Mouse (Mus musculus) liver, adult 2 months (tissue): Measurements from ENCODE around the gene Cep57l1.

Experiments used
- CTCF ChIP-seq: fragments of 200-500 bp; IDR thresholded peaks from 2 replicates; pipeline ENCODE4 v1.5.1; 2011; ENCODE audit warnings: low read depth, low read length, control low read depth
- POLR2A ChIP-seq: fragments of 200-500 bp; IDR thresholded peaks from 2 replicates; pipeline ENCODE4 v1.6.1; 2011; ENCODE audit warnings: low read length, control low read depth; ENCODE audit not compliant: insufficient read depth; ENCODE audit errors: extremely low read depth

- no peak for TF ChIP-seq POLR2A
- TF ChIP-seq CTCF, result no peak
These were observed 6.2 kb downstream of the Cep57l1 start for GRCm38 (mm10) chr10:41803467-41803866.
